Mouse (Mus musculus): ENCODE data around the gene Wbp4. TPM values are rescaled to one million over a fixed set of nuclear protein-coding genes. Genes with fewer than 3 reads are reported as not detected.
A peak's percentile ranks its signal among the peaks of the same experiment; 100 is the strongest.
"Not testable (repeated sequence)": the region's sequence is repeated elsewhere in the genome, so short reads cannot be mapped to it uniquely, and the experiment has no call there.

Wbp4 gene
- total RNA-seq (2021), result 10 to 100 TPM; 20.0 to 21.2 TPM
- long read RNA-seq, experiment 1, transcript Wbp4-201 (10 exons, 3,704 nt), result major isoform, 35 of 39 reads
- long read RNA-seq, experiment 1, partial matches to known transcripts, result 1 of 39 reads
- long read RNA-seq, experiment 1, other reads (novel, unspliced or antisense), result 3 of 39 reads
- long read RNA-seq, experiment 2, transcript Wbp4-201 (10 exons, 3,704 nt), result major isoform, 44 of 47 reads
- long read RNA-seq, experiment 2, partial matches to known transcripts, result 0 of 47 reads
- long read RNA-seq, experiment 2, other reads (novel, unspliced or antisense), result 3 of 47 reads

DNA sequence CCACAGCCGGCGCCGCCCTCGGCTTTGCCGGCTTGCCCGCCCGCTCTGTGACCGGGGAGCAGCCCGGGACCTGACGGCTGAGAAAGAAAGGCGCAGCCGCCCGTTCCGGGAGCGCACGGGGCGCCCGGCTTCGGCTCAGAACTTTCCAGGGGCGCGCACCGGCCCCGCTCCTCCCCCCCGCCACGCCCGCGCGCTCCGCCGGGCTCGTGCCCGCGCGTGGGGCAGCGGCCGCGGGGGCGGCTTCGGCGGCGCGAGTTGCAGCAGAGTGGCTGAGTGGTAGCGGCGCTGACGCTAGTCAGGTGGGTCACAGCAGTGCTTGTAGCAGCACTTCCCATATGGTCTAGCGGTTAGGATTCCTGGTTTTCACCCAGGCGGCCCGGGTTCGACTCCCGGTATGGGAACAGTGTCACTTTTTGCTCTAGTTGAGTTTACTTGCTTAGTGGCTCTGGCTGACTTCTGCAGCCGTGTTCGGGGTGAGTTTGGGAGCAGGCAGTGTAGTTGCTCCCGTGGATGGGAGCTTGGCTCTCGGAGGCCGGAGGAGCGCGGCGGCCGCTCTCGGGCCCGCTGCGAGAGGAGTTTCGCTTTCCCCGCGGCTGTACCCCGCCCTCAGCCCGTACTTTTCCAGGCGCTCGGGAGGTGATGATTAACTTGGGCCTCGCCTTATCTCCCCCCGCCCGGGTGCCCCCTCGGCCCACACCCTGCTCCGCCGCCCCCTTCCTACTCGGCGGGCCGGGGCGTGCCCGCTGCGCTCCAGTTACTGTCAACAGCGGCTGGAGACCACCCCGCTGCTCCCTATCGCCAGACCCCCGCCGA is at the start of gene Wbp4:
TSS of gene Wbp4 (minus strand) at position 182 of the 813 bp plus-strand sequence.
- intact Hi-C loops (cut with DNase I; ENCODE audit: low total_unique reads), result no loop called here
- DNase-seq, result peak; percentile 90

- intact Hi-C loops (cut with DNase I; ENCODE audit: low total_unique reads), result no loop called here
- DNase-seq, result no peak
These were observed 49.4 kb upstream of the Wbp4 start for GRCm38 (mm10) chr14:79530761-79531160.

DNA sequence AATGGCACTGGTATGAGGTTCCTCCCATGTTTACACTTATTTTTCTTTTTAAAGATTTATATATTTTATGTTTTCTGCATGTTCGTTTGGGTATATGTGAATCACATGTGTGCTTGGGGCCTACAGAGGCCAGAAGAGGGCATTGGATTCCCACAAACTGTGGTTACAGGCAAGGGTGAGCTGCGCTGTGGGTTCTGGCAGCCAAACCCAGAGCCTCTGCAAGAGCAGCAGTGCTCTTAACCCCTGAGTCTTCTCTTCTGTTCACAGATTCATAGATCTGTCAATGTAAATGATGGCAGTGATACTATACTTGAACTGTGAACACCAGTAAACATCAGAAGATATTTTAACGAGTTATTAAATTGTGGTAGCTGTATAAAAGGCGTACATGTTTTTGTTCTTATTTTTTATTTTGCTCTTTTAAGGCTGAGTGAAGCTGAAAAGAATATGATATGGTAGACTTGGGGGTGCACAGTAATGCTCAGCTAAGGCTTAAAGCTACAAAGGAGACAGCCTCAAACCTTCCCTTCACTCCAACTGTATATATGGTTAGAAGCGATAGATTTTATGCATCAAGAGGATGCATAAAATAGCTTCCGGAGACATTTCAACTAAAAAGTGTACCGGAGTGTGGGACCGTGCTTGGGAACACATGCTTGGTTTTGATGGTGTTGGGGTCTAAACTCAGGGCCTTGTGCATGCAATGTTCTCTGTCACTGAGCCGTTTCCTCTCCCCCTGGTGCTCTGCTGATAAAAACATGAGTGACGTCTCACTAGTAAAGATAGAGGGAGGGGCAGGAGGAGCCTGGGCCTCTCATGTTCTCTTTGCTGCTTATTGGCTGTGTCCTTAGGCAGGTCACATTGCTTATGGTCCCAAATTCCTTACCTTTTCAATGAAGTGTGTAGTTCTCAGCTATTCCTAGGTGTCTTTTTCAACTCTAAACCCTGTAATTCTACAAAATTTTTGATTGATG is 48.5 kb upstream of the Wbp4 start:
- no peak for DNase-seq
- intact Hi-C loops (cut with DNase I; ENCODE audit: low total_unique reads), result no loop called here

GRCm38 (mm10) chr14:79527704-79528103 is 46.4 kb upstream of the Wbp4 start:
- no peak for DNase-seq
- intact Hi-C loops (cut with DNase I; ENCODE audit: low total_unique reads), result no loop called here

- DNase-seq; intact Hi-C loops (cut with DNase I; ENCODE audit: low total_unique reads): not testable (repeated sequence)
These were observed 44.8 kb upstream of the Wbp4 start for GRCm38 (mm10) chr14:79526106-79526505.

GRCm38 (mm10) chr14:79522387-79522786 is 41.1 kb upstream of the Wbp4 start:
- intact Hi-C loops (cut with DNase I; ENCODE audit: low total_unique reads), result no loop called here
- no peak for DNase-seq

- no peak for DNase-seq
- intact Hi-C loops (cut with DNase I; ENCODE audit: low total_unique reads), result no loop called here
These were observed 40.3 kb upstream of the Wbp4 start for GRCm38 (mm10) chr14:79521471-79522117.

DNA sequence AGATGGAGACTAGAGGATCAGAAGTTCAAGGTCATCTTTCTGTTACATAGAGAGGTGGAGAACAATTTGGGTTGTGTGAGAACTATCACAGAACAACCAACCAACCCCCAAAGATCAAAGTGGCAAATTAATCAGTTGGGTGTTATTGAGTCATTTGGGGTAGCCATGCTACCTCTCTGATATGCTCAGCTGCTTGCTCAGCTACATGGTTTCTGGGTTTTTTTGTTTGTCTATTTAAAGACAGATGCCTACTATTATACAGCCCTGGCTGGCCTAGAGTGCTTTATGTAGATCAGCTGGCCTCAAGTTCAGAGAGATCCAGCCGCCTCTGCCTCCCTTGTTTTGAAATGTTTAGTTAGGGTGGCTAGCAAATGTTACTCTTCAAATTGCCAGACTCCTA is 39.7 kb upstream of the Wbp4 start:
- intact Hi-C loops (cut with DNase I; ENCODE audit: low total_unique reads), result no loop called here
- DNase-seq, result no peak

DNA sequence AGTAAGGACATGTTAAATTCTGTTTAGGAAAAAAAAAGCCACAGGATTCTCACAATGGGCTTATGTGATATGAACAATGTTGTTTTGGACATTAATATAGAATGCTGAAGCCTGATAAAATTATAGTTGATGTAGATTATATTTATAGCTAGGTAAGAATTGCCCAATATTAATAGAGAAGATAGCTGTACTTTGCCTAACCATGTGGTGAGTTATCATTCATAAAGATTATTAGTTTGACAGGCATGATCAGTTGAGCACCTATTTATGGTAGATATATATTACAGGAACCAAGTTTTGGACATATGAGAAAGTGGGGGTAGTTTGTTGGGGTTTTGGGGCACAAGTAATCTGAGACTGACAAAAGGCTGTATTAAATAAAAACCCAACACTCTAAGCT is 39.3 kb upstream of the Wbp4 start:
- intact Hi-C loops (cut with DNase I; ENCODE audit: low total_unique reads), result no loop called here

DNA sequence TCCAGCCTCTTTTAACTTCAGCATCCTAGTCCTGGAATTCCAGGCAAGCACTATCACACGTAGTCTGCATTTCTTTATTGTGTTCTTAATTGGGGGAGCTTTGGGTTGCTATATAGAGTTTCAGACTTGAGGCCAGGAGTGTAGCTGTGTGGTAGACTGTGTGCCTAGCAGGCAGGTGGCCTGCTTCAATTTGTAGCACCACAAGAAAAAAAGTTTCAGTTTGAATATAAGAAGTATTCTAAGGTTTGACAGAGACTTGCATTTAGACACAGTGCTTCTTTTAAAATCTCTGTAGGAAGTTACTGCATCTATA is 38.3 kb upstream of the Wbp4 start:
- DNase-seq, result no peak
- intact Hi-C loops (cut with DNase I; ENCODE audit: low total_unique reads), result no loop called here

More for the DNA sequence above, 39.3 kb upstream of the Wbp4 start:
- DNase-seq, result no peak

GRCm38 (mm10) chr14:79518761-79519662 is 37.7 kb upstream of the Wbp4 start:
- intact Hi-C loops (cut with DNase I; ENCODE audit: low total_unique reads), result no loop called here

DNA sequence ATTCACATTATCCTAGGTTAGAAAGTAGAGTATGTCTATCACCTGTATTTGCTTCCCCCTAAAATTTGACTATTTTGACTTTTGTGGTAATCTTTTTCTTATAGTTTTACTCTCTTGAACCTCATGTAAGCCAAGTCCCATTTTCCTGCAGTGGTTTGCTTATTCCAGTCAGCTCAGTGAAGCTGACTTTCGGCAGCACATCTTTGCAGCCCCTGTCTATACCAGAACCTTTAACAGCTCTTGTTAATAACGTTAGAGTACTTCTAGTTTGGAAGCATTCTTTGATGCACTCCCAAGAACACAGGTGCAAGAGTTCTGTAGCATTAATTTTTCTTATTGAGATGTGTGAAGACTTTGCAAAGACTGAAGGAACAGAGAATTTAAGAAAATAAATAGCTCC is 36.8 kb upstream of the Wbp4 start:
- DNase-seq, result no peak
- intact Hi-C loops (cut with DNase I; ENCODE audit: low total_unique reads), result no loop called here

More at GRCm38 (mm10) chr14:79518761-79519662, 37.7 kb upstream of the Wbp4 start:
- no peak for DNase-seq

- intact Hi-C loops (cut with DNase I; ENCODE audit: low total_unique reads), result no loop called here
- no peak for DNase-seq
These were observed 35.9 kb upstream of the Wbp4 start for GRCm38 (mm10) chr14:79517185-79517740.

- no peak for DNase-seq
- intact Hi-C loops (cut with DNase I; ENCODE audit: low total_unique reads), result no loop called here
These were observed 35.4 kb upstream of the Wbp4 start for GRCm38 (mm10) chr14:79516751-79517150.

- no peak for DNase-seq
- intact Hi-C loops (cut with DNase I; ENCODE audit: low total_unique reads), result no loop called here
These were observed 34.9 kb upstream of the Wbp4 start for GRCm38 (mm10) chr14:79516243-79516610.

DNA sequence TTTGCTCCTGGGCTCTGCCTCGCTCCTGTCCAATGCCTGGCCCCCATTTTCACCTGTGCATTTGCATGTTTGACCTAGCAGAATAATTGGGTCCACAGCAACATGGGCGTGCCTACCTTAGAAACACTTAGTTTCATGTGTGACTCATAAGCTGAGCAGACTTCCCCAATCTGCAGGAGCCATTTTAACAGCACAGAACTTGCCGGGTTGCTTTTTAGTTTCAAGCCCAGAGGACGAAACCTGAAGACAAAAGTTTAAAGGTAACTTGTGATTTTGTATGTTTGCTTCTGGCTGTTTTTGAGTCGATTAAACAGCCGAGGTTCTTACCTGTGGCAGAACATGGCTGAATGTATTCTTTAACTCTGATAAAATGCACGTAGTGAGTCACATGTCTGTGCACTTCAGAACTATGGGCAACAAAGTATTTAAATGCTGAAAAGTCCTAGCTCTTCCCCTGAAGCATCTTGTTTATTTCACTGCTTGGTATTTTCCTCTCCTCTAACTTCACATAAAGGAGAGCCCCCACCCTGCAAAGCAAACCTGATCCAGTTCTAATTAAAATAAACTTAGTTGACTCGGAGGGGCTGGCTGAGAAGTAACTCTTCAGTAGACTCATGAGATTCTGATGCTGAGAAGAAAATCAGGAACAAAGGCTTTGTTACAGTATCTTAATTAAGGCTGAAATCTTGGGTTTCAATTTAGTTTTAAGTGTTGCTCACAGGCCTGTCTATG is 34.4 kb upstream of the Wbp4 start:
- intact Hi-C loops (cut with DNase I; ENCODE audit: low total_unique reads), result no loop called here
- DNase-seq, result no peak

DNA sequence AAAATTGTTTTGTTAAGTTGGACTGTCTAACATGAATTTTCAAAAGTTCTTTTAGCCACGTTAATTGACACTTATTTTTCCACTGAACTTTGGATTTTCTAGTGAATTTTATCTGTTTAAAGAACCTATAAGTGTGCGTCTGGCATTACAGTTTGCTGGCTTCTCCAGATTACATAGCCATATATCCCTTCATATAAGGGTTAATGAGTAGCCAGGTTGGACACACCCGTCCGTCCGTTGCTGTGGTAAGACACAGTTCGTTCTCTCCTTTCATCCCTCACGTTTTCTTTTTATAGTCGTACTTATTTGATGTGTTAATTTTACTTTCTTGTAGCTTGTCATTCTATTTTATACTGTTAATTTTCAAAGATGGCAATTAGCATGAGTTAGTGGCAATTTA is 33.8 kb upstream of the Wbp4 start:
- intact Hi-C loops (cut with DNase I; ENCODE audit: low total_unique reads), result no loop called here
- DNase-seq, result no peak

DNA sequence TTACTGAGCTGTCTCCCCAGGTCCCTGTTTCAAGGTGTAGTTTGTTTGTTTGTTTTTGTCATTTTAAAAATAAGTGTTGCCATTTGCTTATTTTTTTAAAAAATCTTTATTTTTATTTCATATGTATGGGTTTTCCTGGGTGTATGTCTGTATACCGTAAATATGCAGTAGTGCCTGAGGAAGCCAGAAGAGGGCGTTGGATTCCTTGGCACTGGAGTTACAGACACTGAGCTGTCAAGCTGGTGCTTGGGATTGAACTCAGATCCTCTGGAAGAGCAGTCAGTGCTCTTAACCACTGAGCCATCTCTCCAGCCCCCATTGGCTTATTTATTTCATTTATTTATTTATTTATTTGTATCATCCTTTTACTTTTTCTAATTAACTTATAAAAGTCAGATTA is 32.6 kb upstream of the Wbp4 start:
- intact Hi-C loops (cut with DNase I; ENCODE audit: low total_unique reads), result no loop called here

More for the DNA sequence above, 32.6 kb upstream of the Wbp4 start:
- DNase-seq, result no peak
